Mouse (Mus musculus) embryonic fibroblast, embryonic 13.5 days (primary cell): ENCODE data around the gene Grrp1. TPM values are rescaled to one million over a fixed set of nuclear protein-coding genes. Genes with fewer than 3 reads are reported as not detected.
A peak's percentile ranks its signal among the peaks of the same experiment; 100 is the strongest.

Experiments used
- H3K27ac ChIP-seq: 2 replicates; pipeline ENCODE4 v1.5.1; 2012; ENCODE audit warnings: low read length, control low read depth, inconsistent platforms; ENCODE audit not compliant: insufficient read depth
- H3K4me1 ChIP-seq: 2 replicates; pipeline ENCODE4 v1.6.1; 2011; ENCODE audit warnings: low read length; ENCODE audit not compliant: control insufficient read depth, insufficient read depth
- H3K4me3 ChIP-seq: 2 replicates; pipeline ENCODE4 v1.5.1; 2011; ENCODE audit warnings: mild to moderate bottlenecking, control low read depth, low read length; ENCODE audit not compliant: insufficient read depth
- CTCF ChIP-seq: IDR thresholded peaks from 2 replicates; pipeline ENCODE4 v1.5.1; 2011; ENCODE audit warnings: mild to moderate bottlenecking, control low read depth, low read length, moderate library complexity, borderline replicate concordance; ENCODE audit not compliant: insufficient read depth
- POLR2A ChIP-seq: IDR thresholded peaks from 2 replicates; pipeline ENCODE4 v1.6.1; 2011; ENCODE audit warnings: low read depth, mild to moderate bottlenecking, control low read depth, low read length, moderate library complexity
- polyA plus RNA-seq: library from polyadenylated mRNA; stranded (reverse); fragments of >200 nt; gene quantifications from 2 replicates; pipeline ENCODE4 v1.2.4, GENCODE M21; 2011; ENCODE audit warnings: low read depth; ENCODE audit not compliant: missing spikeins, insufficient read length

Grrp1 gene
- polyA plus RNA-seq, 1 experiment: not detected

DNA sequence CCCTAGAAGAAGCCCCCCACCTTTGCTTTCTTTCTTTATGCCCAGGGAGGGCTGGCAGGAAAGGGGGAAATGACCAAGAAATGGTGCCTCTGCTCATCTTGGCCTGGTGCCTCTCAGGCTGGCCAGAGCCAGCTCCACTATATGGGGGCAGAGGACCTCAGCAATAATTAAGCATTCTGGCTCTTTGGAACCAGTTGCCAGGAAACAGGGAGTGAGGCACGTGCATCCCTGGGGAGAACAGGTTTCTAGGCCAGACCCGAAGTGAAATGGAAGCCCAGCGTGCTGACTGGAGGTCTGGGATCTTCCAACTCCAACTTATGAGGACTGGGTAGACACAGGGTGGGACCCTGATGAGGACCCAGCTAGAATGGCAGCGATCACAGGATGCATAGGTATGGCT, 7.7 kb downstream of the Grrp1 start:
- Histone ChIP-seq H3K4me3 (no peak overlapping the region), H3K27ac (no peak overlapping the region), H3K4me1 (no peaks in the 10 kb centered on the region; the same call in 1 of the 2 replicates)
- TF ChIP-seq POLR2A: no peak
- TF ChIP-seq CTCF: no peak

DNA sequence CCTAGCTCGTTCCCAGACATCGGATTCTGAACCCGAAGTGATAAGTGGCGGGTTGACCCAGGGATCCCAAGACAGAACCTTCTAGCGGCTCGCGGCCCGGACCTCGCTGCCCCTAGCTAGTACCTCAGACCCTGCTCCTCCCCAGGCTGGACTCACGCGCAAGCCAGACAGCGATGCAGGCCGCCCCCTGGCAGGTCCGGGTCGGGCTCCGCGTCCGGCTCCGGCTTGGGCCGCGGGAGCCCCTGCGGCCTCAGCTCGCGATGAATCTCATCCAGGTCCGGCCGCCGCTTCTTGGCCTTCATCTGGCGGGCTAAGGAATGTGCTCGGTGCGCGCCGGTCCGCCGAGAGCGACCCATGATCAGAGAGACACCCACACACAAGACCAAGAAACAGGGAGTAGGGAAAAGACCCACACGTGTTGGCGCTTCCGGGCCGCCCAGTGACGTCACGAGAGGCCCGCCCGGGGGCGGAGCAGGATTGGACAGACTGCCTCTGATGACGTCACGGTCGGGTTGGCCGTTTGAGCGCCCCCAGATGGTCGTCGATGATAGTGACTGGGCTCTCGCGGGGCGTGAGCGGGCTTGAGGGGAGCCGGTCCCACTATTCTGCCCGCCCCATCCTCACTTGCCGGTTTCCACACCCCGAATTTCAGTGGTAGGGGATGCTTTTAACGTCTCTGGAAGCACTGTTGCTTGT, 8.6 kb downstream of the Grrp1 start, which contains the start of gene Zfp593:
TSS of gene Zfp593 (minus strand) at position 445 of the 696 bp plus-strand sequence.
- H3K4me1 ChIP-seq: no peaks in the 10 kb centered on the region
- TF ChIP-seq CTCF (peak; percentile 71), POLR2A (peak; percentile 81)
- H3K27ac ChIP-seq: no peak within 1 kb of the TSS
- H3K4me3 ChIP-seq: peak within 1 kb of the TSS; percentile 83

DNA sequence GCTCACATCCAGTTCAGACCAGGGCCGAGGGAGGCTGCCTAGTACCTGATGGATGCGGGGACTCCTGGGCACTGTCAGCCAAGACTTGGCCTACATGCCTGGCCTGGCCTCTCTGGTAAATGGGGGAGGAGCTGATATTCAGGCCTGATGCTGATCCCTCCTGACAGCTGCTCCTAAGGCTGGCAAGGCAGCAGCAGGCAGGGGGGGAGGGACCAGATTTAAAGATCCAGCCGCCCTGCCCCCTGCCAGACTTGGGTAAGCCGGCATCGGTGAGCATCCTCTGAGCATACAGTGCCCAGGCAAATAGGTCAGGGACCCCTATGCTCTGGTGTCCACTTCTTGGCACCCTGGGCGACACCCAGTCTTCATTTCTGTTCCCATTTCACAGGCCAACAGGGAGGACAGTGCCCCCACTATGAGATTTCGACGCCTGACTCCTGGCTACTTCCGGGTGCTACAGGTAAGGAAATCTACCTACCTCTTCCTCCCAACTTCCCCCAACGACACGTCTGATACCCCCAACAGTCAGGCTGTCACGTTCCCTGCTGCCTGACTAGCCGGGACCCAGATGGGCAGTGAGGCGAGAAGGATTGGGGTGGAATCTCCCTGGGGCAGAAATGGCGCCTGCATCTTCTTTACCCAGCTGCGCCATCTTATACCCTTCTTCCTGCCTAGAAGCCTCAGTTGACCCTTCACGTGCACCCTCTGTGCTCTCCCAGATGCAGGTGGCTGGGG, 10.2 kb downstream of the Grrp1 start, which contains the start of gene E130218I03Rik:
TSS of gene E130218I03Rik (plus strand) at position 147 of the 735 bp plus-strand sequence.
- TF ChIP-seq POLR2A: no peak
- no peak for TF ChIP-seq CTCF
- Histone ChIP-seq H3K4me1 (peaks cover 2% of the 10 kb centered on the region; the same call in 1 of the 2 replicates), H3K27ac (no peak within 1 kb of the TSS), H3K4me3 (peak within 1 kb of the TSS; percentile 83)

DNA sequence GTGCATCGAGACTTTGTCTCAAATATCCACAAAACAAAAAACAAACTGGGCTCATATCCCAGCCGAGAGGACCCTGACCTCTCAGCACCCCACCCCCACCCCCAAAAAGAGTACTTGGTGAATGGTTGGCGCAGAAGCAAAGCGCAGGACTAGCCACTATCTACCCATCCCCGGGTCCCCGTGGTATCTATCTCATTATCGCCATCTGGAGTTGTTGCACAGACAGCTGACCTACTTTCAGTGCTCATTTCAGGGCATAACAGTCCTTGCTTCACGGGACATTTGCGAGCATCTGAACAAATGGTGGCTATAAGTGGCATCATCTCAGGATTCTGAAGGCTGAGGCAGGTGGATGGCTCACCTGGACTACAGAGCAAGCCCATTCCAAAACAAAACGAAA, 15.2 kb downstream of the Grrp1 start:
- Histone ChIP-seq H3K4me1 (peaks cover 3% of the 10 kb centered on the region; the same call in 1 of the 2 replicates), H3K27ac (no peak overlapping the region), H3K4me3 (no peak overlapping the region)
- no peak for TF ChIP-seq POLR2A
- no peak for TF ChIP-seq CTCF

DNA sequence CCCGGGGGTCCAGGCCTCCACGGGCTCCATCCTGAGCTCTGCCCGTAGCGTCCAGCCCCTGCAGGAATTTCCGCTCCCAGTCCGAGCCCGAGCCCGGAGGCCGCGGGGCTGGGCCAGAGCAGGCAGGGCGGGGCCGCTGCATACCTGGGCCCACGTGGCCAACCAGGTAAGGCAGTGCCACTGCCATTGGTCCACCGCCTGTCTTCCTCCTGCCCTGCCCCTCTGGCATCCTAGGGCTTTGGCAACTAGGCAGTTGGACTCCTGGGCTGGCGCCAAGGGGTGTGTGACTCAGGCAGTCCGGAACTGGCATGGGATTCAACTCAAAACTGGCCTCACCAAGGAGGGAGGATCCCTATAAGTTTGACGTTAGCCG, 15.6 kb downstream of the Grrp1 start, which contains the start of gene Cnksr1:
TSS of gene Cnksr1 (minus strand) at position 121 of the 373 bp plus-strand sequence.
- no peak within 1 kb of the TSS for H3K27ac ChIP-seq
- no peak within 1 kb of the TSS for H3K4me3 ChIP-seq
- no peak for TF ChIP-seq POLR2A
- TF ChIP-seq CTCF: no peak
- peaks cover 3% of the 10 kb centered on the region; the same call in 1 of the 2 replicates for H3K4me1 ChIP-seq

DNA sequence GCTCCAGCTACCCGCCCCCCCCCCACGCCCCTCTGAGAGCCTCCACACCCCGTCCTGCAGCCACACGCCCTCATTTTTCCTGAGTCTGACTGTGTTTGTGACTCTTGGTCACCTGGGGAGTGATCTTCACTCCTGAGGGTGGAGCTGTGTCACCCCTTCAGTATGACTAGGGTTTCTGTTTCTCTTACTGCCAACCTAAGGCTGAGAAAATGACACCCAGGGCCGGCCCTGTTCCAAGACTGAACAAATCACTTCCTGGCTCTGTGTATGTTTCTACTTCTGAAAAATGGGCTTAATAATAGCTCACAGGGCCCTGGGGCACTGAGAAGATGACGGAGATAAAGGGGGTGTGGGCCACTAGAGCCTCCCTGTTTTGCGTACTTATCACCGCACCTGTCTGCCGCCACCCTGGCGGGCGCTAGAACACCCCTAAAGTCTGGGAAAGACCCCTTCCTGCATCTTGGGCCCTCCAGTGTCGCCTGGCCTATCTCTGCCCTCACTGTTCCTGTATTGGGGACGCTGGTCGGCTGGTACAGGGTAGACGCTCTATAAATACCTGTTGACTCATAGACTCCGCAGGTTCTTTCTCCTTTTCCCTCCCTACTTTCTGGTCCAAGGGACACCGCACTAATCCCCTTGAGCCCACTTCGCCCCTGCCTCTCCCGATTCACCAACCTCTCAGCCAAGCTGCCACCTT, 16.2 kb downstream of the Grrp1 start:
- Histone ChIP-seq H3K27ac (no peak overlapping the region), H3K4me3 (no peak overlapping the region), H3K4me1 (peaks cover 3% of the 10 kb centered on the region; the same call in 1 of the 2 replicates)
- TF ChIP-seq CTCF: no peak
- no peak for TF ChIP-seq POLR2A

DNA sequence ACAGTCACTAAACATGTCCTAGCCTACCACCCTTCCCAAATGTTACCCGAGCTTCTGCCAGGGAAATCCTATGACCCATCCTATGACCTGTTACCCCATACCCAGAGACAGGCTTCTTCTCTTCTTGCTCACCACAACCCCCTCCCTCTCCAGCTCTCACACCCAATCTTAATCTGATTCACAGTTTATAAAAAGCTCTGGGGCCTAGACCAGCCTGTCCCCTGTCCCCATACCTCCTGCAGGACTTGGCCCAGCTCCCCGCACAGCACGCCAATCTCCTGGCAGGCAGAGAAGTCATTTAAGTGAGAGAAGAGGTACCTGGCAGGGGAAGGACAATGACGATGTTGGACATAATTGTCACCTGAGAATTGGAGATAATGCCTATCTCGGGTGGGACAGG, 19.0 kb downstream of the Grrp1 start:
- Histone ChIP-seq H3K4me1 (peaks cover 3% of the 10 kb centered on the region; the same call in 1 of the 2 replicates), H3K4me3 (no peak overlapping the region), H3K27ac (no peak overlapping the region)
- TF ChIP-seq CTCF (no peak), POLR2A (no peak)

DNA sequence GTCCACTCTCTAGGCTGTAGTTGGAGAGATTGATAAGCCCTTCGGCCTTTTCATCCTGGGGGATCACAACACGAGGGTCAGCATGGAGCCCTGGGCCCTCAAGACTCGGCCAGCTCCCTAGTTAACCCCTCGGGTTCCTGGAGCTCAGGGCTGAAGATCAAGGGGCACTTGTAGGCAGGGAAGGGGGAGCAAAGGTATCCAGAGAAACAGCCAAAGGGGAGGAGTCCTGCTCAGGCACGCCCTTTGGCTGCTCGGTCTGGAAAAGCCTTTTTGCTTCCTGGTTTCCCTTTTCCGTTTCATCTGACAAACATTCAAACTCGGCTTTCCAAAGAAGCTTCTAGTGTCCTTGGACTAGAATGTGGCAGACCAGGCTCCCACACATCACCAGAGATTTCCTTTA, 23.5 kb downstream of the Grrp1 start:
- TF ChIP-seq CTCF: no peak
- TF ChIP-seq POLR2A: no peak
- Histone ChIP-seq H3K27ac (no peak overlapping the region), H3K4me1 (no peaks in the 10 kb centered on the region), H3K4me3 (no peak overlapping the region)

DNA sequence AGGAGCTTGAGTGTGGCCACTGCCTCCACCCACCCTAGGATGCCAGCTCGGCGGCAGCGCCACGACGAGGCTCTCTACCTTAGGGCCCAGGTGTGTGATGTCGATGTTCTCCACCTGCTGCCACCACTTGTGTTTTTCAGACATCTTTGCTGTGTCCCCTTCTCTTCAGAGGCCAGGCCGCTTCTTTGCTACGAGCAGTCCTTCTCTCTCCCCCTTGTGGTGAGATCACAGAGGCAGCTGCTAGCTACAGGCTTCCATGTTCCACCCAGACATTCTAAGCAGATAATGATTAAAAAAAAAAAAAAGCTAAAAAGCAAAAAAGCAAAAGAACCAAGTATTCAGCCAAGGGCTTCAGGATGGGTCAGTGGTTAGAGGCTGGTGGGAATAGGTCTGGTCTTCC, 26.7 kb downstream of the Grrp1 start, which contains the start of gene Catsper4:
TSS of gene Catsper4 (minus strand) at position 190 of the 400 bp plus-strand sequence.
- Histone ChIP-seq H3K4me3 (no peak within 1 kb of the TSS), H3K27ac (no peak within 1 kb of the TSS), H3K4me1 (no peaks in the 10 kb centered on the region)
- TF ChIP-seq POLR2A (no peak), CTCF (peak; percentile 16; the same call in 1 of the 2 replicates)
